Mouse (Mus musculus) heart, postnatal 36 days (tissue): ENCODE data around the gene Tead3. TPM values are rescaled to one million over a fixed set of nuclear protein-coding genes. Genes with fewer than 3 reads are reported as not detected.
"Not testable (repeated sequence)": the region's sequence is repeated elsewhere in the genome, so short reads cannot be mapped to it uniquely, and the experiment has no call there.

Experiments used
- DNase-seq, 2 experiments: peaks; one replicate each; pipeline ENCODE4 v3.0.0; 2021 to 2022
- intact Hi-C: fragments of 180-260 bp; cut with DNase I; formaldehyde crosslinking; loops from one replicate; pipeline ENCODE4 v1.15.1; 2025
- total RNA-seq, 2 experiments: library from RNA; stranded (reverse); gene quantifications; 2 replicates each; pipeline ENCODE4 v1.2.3; 2021

Gene Tead3
- total RNA-seq, 2 experiments from 2014 or later, result 12.9 to 16.6 TPM

- DNase-seq, result no peak
- intact Hi-C loops, result no loop called here
Observed at GRCm38 (mm10) chr17:28332113-28332914, 18.3 kb downstream of the Tead3 start.

- intact Hi-C loops, result no loop called here
- DNase-seq, result no peak
Observed at GRCm38 (mm10) chr17:28331241-28332112, 19.1 kb downstream of the Tead3 start.

GRCm38 (mm10) chr17:28330590-28330989, 20.0 kb downstream of the Tead3 start:
- intact Hi-C loops, DNase-seq: not testable (repeated sequence)

GRCm38 (mm10) chr17:28330232-28330546, 20.4 kb downstream of the Tead3 start:
- DNase-seq, result no peak
- intact Hi-C loops, result no loop called here

- no peak for DNase-seq
- intact Hi-C loops, result loop anchor here (2.0 kb wide), 1 partner anchor 39 kb away; no protein-coding TSS in a partner anchor
Observed at GRCm38 (mm10) chr17:28329503-28330231, 20.9 kb downstream of the Tead3 start.

GRCm38 (mm10) chr17:28328946-28329345, 21.7 kb downstream of the Tead3 start:
- DNase-seq, result peak in 1 of 2 experiments; percentile 43
- intact Hi-C loops, result loop anchor here (2.0 kb wide), 1 partner anchor 40 kb away; no protein-coding TSS in a partner anchor

- DNase-seq, result peak; percentile 99
- intact Hi-C loops, result loop anchor here (2.0 kb wide), 1 partner anchor 40 kb away; no protein-coding TSS in a partner anchor
Observed at GRCm38 (mm10) chr17:28328366-28328928, 22.2 kb downstream of the Tead3 start, which contains the start of gene Rpl10a. Gene Rpl10a, plus strand, starts transcription at chr17:28328471.

GRCm38 (mm10) chr17:28327673-28328325, 22.8 kb downstream of the Tead3 start:
- intact Hi-C loops, result loop anchor here (1.0 to 2.0 kb wide), 2 partner anchors 12 to 41 kb away; no protein-coding TSS in a partner anchor
- no peak for DNase-seq

- no peak for DNase-seq
- intact Hi-C loops, result loop anchor here (1.0 kb wide), 1 partner anchor 12 kb away; no protein-coding TSS in a partner anchor
Observed at GRCm38 (mm10) chr17:28326951-28327350, 23.7 kb downstream of the Tead3 start.

GRCm38 (mm10) chr17:28325751-28326150, 24.9 kb downstream of the Tead3 start:
- no peak for DNase-seq
- intact Hi-C loops, result no loop called here

- intact Hi-C loops, DNase-seq: not testable (repeated sequence)
Observed at GRCm38 (mm10) chr17:28324416-28324815, 26.2 kb downstream of the Tead3 start.

GRCm38 (mm10) chr17:28323786-28324185, 26.8 kb downstream of the Tead3 start:
- DNase-seq, result no peak
- intact Hi-C loops, result no loop called here

GRCm38 (mm10) chr17:28321700-28322099, 28.9 kb downstream of the Tead3 start:
- no peak for DNase-seq
- intact Hi-C loops, result no loop called here

GRCm38 (mm10) chr17:28317725-28318124, 32.9 kb downstream of the Tead3 start:
- intact Hi-C loops, result no loop called here
- DNase-seq, result no peak

- intact Hi-C loops, result no loop called here
Observed at GRCm38 (mm10) chr17:28317091-28317490, 33.5 kb downstream of the Tead3 start.

GRCm38 (mm10) chr17:28316476-28316875, 34.1 kb downstream of the Tead3 start:
- intact Hi-C loops, result no loop called here

More at GRCm38 (mm10) chr17:28317091-28317490, 33.5 kb downstream of the Tead3 start:
- no peak for DNase-seq

GRCm38 (mm10) chr17:28315611-28316160, 34.9 kb downstream of the Tead3 start:
- intact Hi-C loops, result loop anchor here (1.0 kb wide), 1 partner anchor 12 kb away; no protein-coding TSS in a partner anchor
- no peak for DNase-seq

More at GRCm38 (mm10) chr17:28316476-28316875, 34.1 kb downstream of the Tead3 start:
- DNase-seq, result no peak

- intact Hi-C loops, result no loop called here
- no peak for DNase-seq
Observed at GRCm38 (mm10) chr17:28313880-28314225, 36.8 kb downstream of the Tead3 start.

GRCm38 (mm10) chr17:28313212-28313879, 37.3 kb downstream of the Tead3 start, which contains the start of gene Fance:
Gene Fance, plus strand, starts transcription at chr17:28313519.
- intact Hi-C loops, result no loop called here
- DNase-seq, result peak; percentile 89 to 92
